Mouse (Mus musculus) brown adipose tissue, adult 24 weeks (tissue): ENCODE data around the gene Il17c. TPM values are rescaled to one million over a fixed set of nuclear protein-coding genes. Genes with fewer than 3 reads are reported as not detected.
A peak's percentile ranks its signal among the peaks of the same experiment; 100 is the strongest.

Experiments
- H3K27ac ChIP-seq: fragments of 200-500 bp; replicated peaks from 2 replicates; pipeline ENCODE4 v1.5.1; 2012; ENCODE audit warnings: low read depth, mild to moderate bottlenecking, low read length
- H3K4me1 ChIP-seq: fragments of 200-500 bp; 2 replicates; pipeline ENCODE4 v1.6.1; 2012; ENCODE audit warnings: low read length, mixed read lengths; ENCODE audit not compliant: control insufficient read depth, insufficient read depth, insufficient read length
- H3K4me3 ChIP-seq: fragments of 200-500 bp; 2 replicates; pipeline ENCODE4 v1.5.1; 2012; ENCODE audit warnings: low read depth, mild to moderate bottlenecking, low read length, moderate library complexity; ENCODE audit not compliant: insufficient read depth
- polyA plus RNA-seq: library from polyadenylated mRNA; stranded (reverse); fragments of >200 nt; gene quantifications from 2 replicates; pipeline ENCODE4 v1.2.4, GENCODE M21; 2012; ENCODE audit not compliant: missing spikeins, insufficient read depth, insufficient read length

The Il17c gene
- polyA plus RNA-seq, 1 experiment, result not detected

GRCm38 (mm10) chr8:122437708-122438331 is 16.0 kb downstream of the Il17c start:
- no peak overlapping the region for H3K27ac ChIP-seq
- no peak overlapping the region for H3K4me3 ChIP-seq
- H3K4me1 ChIP-seq, result peaks cover 4% of the 10 kb centered on the region; the same call in 1 of the 2 replicates

- no peak overlapping the region for H3K4me3 ChIP-seq
- H3K27ac ChIP-seq, result no peak overlapping the region
- H3K4me1 ChIP-seq, result no peaks in the 10 kb centered on the region; the same call in 1 of the 2 replicates
Measured at GRCm38 (mm10) chr8:122439336-122439735, 17.5 kb downstream of the Il17c start.

GRCm38 (mm10) chr8:122441326-122441725 is 19.5 kb downstream of the Il17c start:
- no peaks in the 10 kb centered on the region; the same call in 1 of the 2 replicates for H3K4me1 ChIP-seq
- no peak overlapping the region for H3K4me3 ChIP-seq
- H3K27ac ChIP-seq, result no peak overlapping the region

GRCm38 (mm10) chr8:122442356-122442755 is 20.5 kb downstream of the Il17c start:
- Histone ChIP-seq H3K4me3 (peak overlapping the region; percentile 69), H3K4me1 (no peaks in the 10 kb centered on the region; the same call in 1 of the 2 replicates), H3K27ac (no peak overlapping the region)

GRCm38 (mm10) chr8:122442781-122443180 is 21.0 kb downstream of the Il17c start:
- no peaks in the 10 kb centered on the region; the same call in 1 of the 2 replicates for H3K4me1 ChIP-seq
- no peak overlapping the region for H3K27ac ChIP-seq

GRCm38 (mm10) chr8:122443262-122444006 is 21.6 kb downstream of the Il17c start, which contains the start of gene Mvd:
Mvd (minus strand) TSS chr8:122443422.
- no peaks in the 10 kb centered on the region; the same call in 1 of the 2 replicates for H3K4me1 ChIP-seq
- peak within 1 kb of the TSS; percentile 69 for H3K4me3 ChIP-seq

More at GRCm38 (mm10) chr8:122442781-122443180, 21.0 kb downstream of the Il17c start:
- peak overlapping the region; percentile 69 for H3K4me3 ChIP-seq

GRCm38 (mm10) chr8:122444058-122444748 is 22.4 kb downstream of the Il17c start:
- peak overlapping the region; percentile 66 for H3K4me3 ChIP-seq
- H3K4me1 ChIP-seq, result no peaks in the 10 kb centered on the region; the same call in 1 of the 2 replicates
- H3K27ac ChIP-seq, result peak overlapping the region; percentile 67

More at GRCm38 (mm10) chr8:122443262-122444006, 21.6 kb downstream of the Il17c start, which contains the start of gene Mvd:
- peak within 1 kb of the TSS; percentile 67 for H3K27ac ChIP-seq

- Histone ChIP-seq H3K4me3 (no peak overlapping the region), H3K27ac (no peak overlapping the region)
Measured at GRCm38 (mm10) chr8:122445203-122445602, 23.4 kb downstream of the Il17c start.

GRCm38 (mm10) chr8:122451161-122451703 is 29.4 kb downstream of the Il17c start:
- Histone ChIP-seq H3K4me3 (no peak overlapping the region), H3K4me1 (no peaks in the 10 kb centered on the region), H3K27ac (no peak overlapping the region)

More at GRCm38 (mm10) chr8:122445203-122445602, 23.4 kb downstream of the Il17c start:
- no peaks in the 10 kb centered on the region; the same call in 1 of the 2 replicates for H3K4me1 ChIP-seq

- no peak overlapping the region for H3K27ac ChIP-seq
- H3K4me1 ChIP-seq, result no peaks in the 10 kb centered on the region
- H3K4me3 ChIP-seq, result no peak overlapping the region
Measured at GRCm38 (mm10) chr8:122452154-122452553, 30.3 kb downstream of the Il17c start.

- no peak overlapping the region for H3K27ac ChIP-seq
- H3K4me1 ChIP-seq, result no peaks in the 10 kb centered on the region
- no peak overlapping the region for H3K4me3 ChIP-seq
Measured at GRCm38 (mm10) chr8:122454409-122454808, 32.6 kb downstream of the Il17c start.

GRCm38 (mm10) chr8:122457171-122457570 is 35.4 kb downstream of the Il17c start:
- Histone ChIP-seq H3K4me3 (no peak overlapping the region), H3K27ac (no peak overlapping the region), H3K4me1 (peaks cover 13% of the 10 kb centered on the region)

GRCm38 (mm10) chr8:122459218-122459900 is 37.5 kb downstream of the Il17c start:
- H3K4me3 ChIP-seq, result no peak overlapping the region

GRCm38 (mm10) chr8:122459990-122460389 is 38.2 kb downstream of the Il17c start:
- Histone ChIP-seq H3K4me3 (no peak overlapping the region), H3K4me1 (peaks cover 20% of the 10 kb centered on the region), H3K27ac (no peak overlapping the region)

More at GRCm38 (mm10) chr8:122459218-122459900, 37.5 kb downstream of the Il17c start:
- H3K4me1 ChIP-seq, result peaks cover 20% of the 10 kb centered on the region
- no peak overlapping the region for H3K27ac ChIP-seq
